Mouse (Mus musculus): Measurements from ENCODE around the gene Cyp2c70. TPM values are rescaled to one million over a fixed set of nuclear protein-coding genes. Genes with fewer than 3 reads are reported as not detected.

Cyp2c70 gene
- polyA plus RNA-seq, 1 experiment from 2014 or later = 43.0 TPM

Other genes starting within 250 kb of the Cyp2c70 start
- gene Cyp2c37, start 194.9 kb downstream of the Cyp2c70 start, polyA plus RNA-seq (2015; fragmentation: Nextera tagmentation; extraction: Ambion mirVana) = 0.24 and 0.41 TPM in 2 replicates
- gene Cyp2c54, start 113.5 kb downstream of the Cyp2c70 start, polyA plus RNA-seq (2015; fragmentation: Nextera tagmentation; extraction: Ambion mirVana) = not detected in 2 replicates
- not detected in 2 replicates for gene Cyp2c50, start 97.6 kb downstream of the Cyp2c70 start, polyA plus RNA-seq (2015; fragmentation: Nextera tagmentation; extraction: Ambion mirVana)
- gene Pdlim1, start 84.5 kb upstream of the Cyp2c70 start, polyA plus RNA-seq (2015; fragmentation: Nextera tagmentation; extraction: Ambion mirVana) = 70.4 and 73.8 TPM in 2 replicates